Mouse (Mus musculus) heart, postnatal 0 days (tissue): ENCODE measurements around the gene Gm21860.
"Not testable (repeated sequence)": the region's sequence is repeated elsewhere in the genome, so short reads cannot be mapped to it uniquely, and the experiment has no call there.

Source experiments
- CTCF ChIP-seq: IDR thresholded peaks from 2 replicates; pipeline ENCODE4 v1.5.1; 2016; ENCODE audit warnings: antibody characterized with exemption, control low read depth, low read depth
- EP300 ChIP-seq: IDR thresholded peaks from 2 replicates; pipeline ENCODE4 v1.6.1; 2016; ENCODE audit warnings: antibody characterized with exemption, low read depth

- not testable (repeated sequence) for TF ChIP-seq EP300, CTCF
Observed at GRCm38 (mm10) chrY:90741006-90741405, 13.6 kb downstream of the Gm21860 start.
